Mouse (Mus musculus) ES-E14 (cell line): ENCODE results near the gene Alpl.

Experiments used
- CHD2 ChIP-seq: IDR thresholded peaks from 2 replicates; pipeline ENCODE4 v1.6.1; 2014; ENCODE audit warnings: mild to moderate bottlenecking, low read depth, low read length, inconsistent platforms
- HCFC1 ChIP-seq: IDR thresholded peaks from 2 replicates; pipeline ENCODE4 v1.6.1; 2012; ENCODE audit warnings: low read length, inconsistent platforms, borderline replicate concordance; ENCODE audit not compliant: insufficient read depth
- MAFK ChIP-seq: IDR thresholded peaks from 2 replicates; pipeline ENCODE4 v1.6.1; 2014; ENCODE audit warnings: mild to moderate bottlenecking, low read depth, low read length, inconsistent platforms; ENCODE audit not compliant: insufficient read depth
- ZC3H11A ChIP-seq: IDR thresholded peaks from 2 replicates; pipeline ENCODE4 v1.6.1; 2012; ENCODE audit warnings: low read depth, mild to moderate bottlenecking, inconsistent platforms, low read length, borderline replicate concordance
- ZNF384 ChIP-seq: IDR thresholded peaks from 2 replicates; pipeline ENCODE4 v1.6.1; 2012; ENCODE audit warnings: low read depth, low read length, inconsistent platforms

DNA sequence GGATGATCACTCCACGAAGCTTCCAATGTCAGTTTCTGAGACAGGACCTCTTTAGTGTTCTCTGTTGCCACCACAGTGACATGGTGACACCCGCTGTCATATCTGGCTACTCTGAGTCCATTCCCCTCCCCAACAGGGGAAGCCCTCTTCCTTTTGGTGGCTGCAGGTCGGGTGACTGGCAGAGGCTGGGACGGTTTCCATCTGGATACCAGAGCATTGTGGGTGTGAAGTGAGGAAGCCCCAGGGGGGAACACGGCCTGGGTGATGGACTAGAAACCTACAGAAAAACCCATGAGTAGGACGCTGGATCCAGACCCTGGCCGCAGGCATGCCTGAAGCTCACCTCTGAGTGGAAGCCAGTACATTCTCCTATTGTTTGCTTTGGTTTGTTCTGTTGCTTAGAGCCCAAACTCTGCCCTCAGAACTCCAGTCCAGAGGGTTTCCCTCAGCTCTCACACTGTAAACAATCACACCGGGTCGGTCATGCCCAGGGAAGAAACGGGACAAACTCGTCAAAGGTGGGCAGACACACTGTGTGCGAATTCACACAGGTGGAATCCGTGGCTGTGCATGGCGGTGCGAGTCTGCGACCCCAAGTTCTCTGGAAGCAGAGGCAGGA, 23.6 kb downstream of the Alpl start:
- TF ChIP-seq HCFC1 (no peak), ZC3H11A (no peak), CHD2 (no peak), ZNF384 (no peak), MAFK (no peak)
